Mouse (Mus musculus): ENCODE results near the gene Ltbr.
"Not testable (repeated sequence)": the region's sequence is repeated elsewhere in the genome, so short reads cannot be mapped to it uniquely, and the experiment has no call there.

DNA sequence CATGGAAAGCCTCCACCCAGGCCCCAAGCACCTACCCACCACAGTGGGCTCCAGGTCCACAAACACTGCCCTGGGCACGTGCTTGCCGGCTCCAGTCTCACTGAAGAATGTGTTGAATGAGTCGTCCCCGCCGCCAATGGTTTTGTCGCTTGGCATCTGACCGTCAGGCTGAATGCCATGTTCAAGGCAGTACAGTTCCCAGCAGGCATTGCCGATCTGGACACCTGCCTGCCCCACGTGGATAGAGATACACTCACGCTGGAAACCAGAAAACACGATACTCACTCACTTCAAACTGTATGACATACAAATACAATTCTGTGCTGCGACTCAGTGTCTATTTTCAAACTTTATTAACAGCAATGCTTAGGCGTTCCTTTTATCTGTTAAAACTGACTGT is 31.0 kb downstream of the Ltbr start:
- TF ChIP-seq POLR2A, CTCF (IDR thresholded peaks at IDR 0.05; ENCODE audit: extremely low read depth, insufficient read depth, low read length): not testable (repeated sequence)

All from cortical plate, adult 2 months (tissue).